Mouse (Mus musculus): ENCODE results near the gene Acsl1. TPM values are rescaled to one million over a fixed set of nuclear protein-coding genes. Genes with fewer than 3 reads are reported as not detected.

Gene Acsl1
- total and polyA plus RNA-seq, 3 experiments, result 26.2 to 33.9 TPM; not detected in 1

GRCm38 (mm10) chr8:46458215-46458811 is 12.5 kb upstream of the Acsl1 start:
- no peak overlapping the region for H3K4me3 ChIP-seq (ENCODE audit: control insufficient read depth in 1 of 2, insufficient read depth in 1 of 2, low read depth in 2 of 2, low read length in 2 of 2)
- TF ChIP-seq USF1 (IDR thresholded peaks at IDR 0.05; ENCODE audit: low read depth, low read length) (no peak), EP300 (IDR thresholded peaks at IDR 0.05; ENCODE audit: low read depth in 1 of 2, low read length in 2 of 2) (peak; percentile 50 to 60; a peak in 2 of 4 replicates), ZMIZ1 (IDR thresholded peaks at IDR 0.05; ENCODE audit: low read depth, low read length) (no peak), ETS1 (IDR thresholded peaks at IDR 0.05; ENCODE audit: low read depth, low read length) (peak; percentile 47; the same call in 1 of the 2 replicates), TCF12 (IDR thresholded peaks at IDR 0.05; ENCODE audit: low read depth, low read length) (peak; percentile 63), SIN3A (IDR thresholded peaks at IDR 0.05; ENCODE audit: low read length) (0 out of 2 replicates have a peak, but pooled peaks have one; percentile 27), POLR2A (IDR thresholded peaks at IDR 0.05; ENCODE audit: control insufficient read depth in 1 of 2, insufficient read depth in 1 of 2, low read depth in 1 of 2, low read length in 2 of 2, poor library complexity in 1 of 2) (no peak), RCOR1 (IDR thresholded peaks at IDR 0.05; ENCODE audit: low read depth, low read length) (no peak), MXI1 (IDR thresholded peaks at IDR 0.05; ENCODE audit: low read depth, low read length) (no peak)
- peaks cover 4 to 7% of the 10 kb centered on the region in 2 experiments; a peak in 2 of 4 replicates for H3K4me1 ChIP-seq (ENCODE audit: control insufficient read depth in 1 of 2, insufficient read depth in 2 of 2, low read length in 2 of 2)
- H3K27ac ChIP-seq (ENCODE audit: control insufficient read depth, low read depth, low read length), result no peak overlapping the region
- H3K79me2 ChIP-seq (ENCODE audit: control insufficient read depth, insufficient read depth, low read length, poor library complexity), result no peaks in the 10 kb centered on the region
- no peak overlapping the region for H3K9ac ChIP-seq (ENCODE audit: control insufficient read depth, low read depth, low read length, poor library complexity, severe bottlenecking)
- peaks cover 0 to 8% of the 10 kb centered on the region in 2 experiments; a peak in 2 of 4 replicates for H3K36me3 ChIP-seq (ENCODE audit: control insufficient read depth in 1 of 2, insufficient read depth in 2 of 2, low read length in 2 of 2)
- H3K27me3 ChIP-seq (ENCODE audit: control insufficient read depth in 1 of 2, insufficient read depth in 2 of 2, low read length in 2 of 2), result no peaks in the 10 kb centered on the region
- no peaks in the 10 kb centered on the region for H3K9me3 ChIP-seq (replicated peaks; ENCODE audit: insufficient read depth, low read length)
- peak; percentile 38 for DNase-seq (ENCODE audit: low read depth, low spot score)

GRCm38 (mm10) chr8:46468400-46468799 is 2.4 kb upstream of the Acsl1 start:
- H3K27me3 ChIP-seq (ENCODE audit: control insufficient read depth in 1 of 2, insufficient read depth in 2 of 2, low read length in 2 of 2), result no peaks in the 10 kb centered on the region
- TF ChIP-seq TCF12 (IDR thresholded peaks at IDR 0.05; ENCODE audit: low read depth, low read length), result peak; percentile 90
- peak; percentile 68; the same call in 1 of the 2 replicates for TF ChIP-seq SIN3A (IDR thresholded peaks at IDR 0.05; ENCODE audit: low read length)
- TF ChIP-seq TAL1 (IDR thresholded peaks at IDR 0.05; ENCODE audit: low read length), result peak; percentile 30
- no peak for TF ChIP-seq MYB (IDR thresholded peaks at IDR 0.05; ENCODE audit: low read depth, low read length)
- no peak for TF ChIP-seq UBTF (IDR thresholded peaks at IDR 0.05; ENCODE audit: borderline replicate concordance, insufficient read depth, low read depth, low read length)
- peak; percentile 86 for TF ChIP-seq ETS1 (IDR thresholded peaks at IDR 0.05; ENCODE audit: low read depth, low read length)
- TF ChIP-seq EP300 (IDR thresholded peaks at IDR 0.05; ENCODE audit: low read depth in 1 of 2, low read length in 2 of 2), result peak; percentile 77 to 82
- 0 out of 2 replicates have a peak, but pooled peaks have one; percentile 23 for TF ChIP-seq MAFK (IDR thresholded peaks at IDR 0.05; ENCODE audit: borderline replicate concordance, low read depth, low read length)
- TF ChIP-seq HCFC1 (IDR thresholded peaks at IDR 0.05; ENCODE audit: low read depth, low read length), result 0 out of 2 replicates have a peak, but pooled peaks have one; percentile 20
- TF ChIP-seq ZMIZ1 (IDR thresholded peaks at IDR 0.05; ENCODE audit: low read depth, low read length), result no peak
- peak; percentile 72; the same call in 1 of the 2 replicates for TF ChIP-seq BHLHE40 (IDR thresholded peaks at IDR 0.05; ENCODE audit: borderline replicate concordance, low read depth, low read length)
- TF ChIP-seq NRF1 (IDR thresholded peaks at IDR 0.05; ENCODE audit: insufficient read depth, low read depth, low read length, poor library complexity, severe bottlenecking), result 0 out of 2 replicates have a peak, but pooled peaks have one; percentile 4
- TF ChIP-seq RCOR1 (IDR thresholded peaks at IDR 0.05; ENCODE audit: low read depth, low read length), result peak; percentile 70
- TF ChIP-seq MAX (IDR thresholded peaks at IDR 0.05; ENCODE audit: low read length), result peak; percentile 42; the same call in 1 of the 2 replicates
- 0 out of 2 replicates have a peak, but pooled peaks have one; percentile 48 for TF ChIP-seq MYC (IDR thresholded peaks at IDR 0.05; ENCODE audit: low read depth, low read length)
- peak; percentile 55; the same call in 1 of the 2 replicates for TF ChIP-seq MXI1 (IDR thresholded peaks at IDR 0.05; ENCODE audit: low read depth, low read length)
- no peak for TF ChIP-seq POLR2AphosphoS2 (IDR thresholded peaks at IDR 0.05; ENCODE audit: low read length)
- TF ChIP-seq GATA1 (IDR thresholded peaks at IDR 0.05; ENCODE audit: low read depth, low read length), result peak; percentile 72
- H3K27ac ChIP-seq (ENCODE audit: control insufficient read depth, low read depth, low read length), result no peak overlapping the region
- DNase-seq (ENCODE audit: low read depth, low spot score), result peak; percentile 76
- peaks cover 20% of the 10 kb centered on the region for H3K79me2 ChIP-seq (ENCODE audit: control insufficient read depth, insufficient read depth, low read length, poor library complexity)
- H3K36me3 ChIP-seq (ENCODE audit: control insufficient read depth in 1 of 2, insufficient read depth in 2 of 2, low read length in 2 of 2), result peaks cover 0 to 27% of the 10 kb centered on the region in 2 experiments; a peak in 2 of 4 replicates
- H3K9ac ChIP-seq (ENCODE audit: control insufficient read depth, low read depth, low read length, poor library complexity, severe bottlenecking), result no peak overlapping the region
- H3K4me3 ChIP-seq (ENCODE audit: control insufficient read depth in 1 of 2, insufficient read depth in 1 of 2, low read depth in 2 of 2, low read length in 2 of 2), result no peak overlapping the region
- no peaks in the 10 kb centered on the region for H3K9me3 ChIP-seq (replicated peaks; ENCODE audit: insufficient read depth, low read length)
- peaks cover 12 to 22% of the 10 kb centered on the region in 2 experiments for H3K4me1 ChIP-seq (ENCODE audit: control insufficient read depth in 1 of 2, insufficient read depth in 2 of 2, low read length in 2 of 2)
